Mouse (Mus musculus) forebrain, postnatal 0 days (tissue): ENCODE measurements at regions not wholly inside any gene's neighbourhood (a gene's known extent, or its start where the extent isn't known, plus 50 kb on each side); places are given as distances from the start of the nearest gene placed in this dataset.
A peak's percentile ranks its signal among the peaks of the same experiment; 100 is the strongest.

ENCODE experiments used
- ATAC-seq: fragments of 200-750 bp; cut with Nextera tagmentation; 2 replicates; pipeline ENCODE4 v1.8.0; 2017; ENCODE audit warnings: mild to moderate bottlenecking, moderate library complexity
- DNase-seq: peaks from one replicate; pipeline ENCODE4 v3.0.0-alpha.2; 2015
- H3K27ac ChIP-seq: fragments of 300-500 bp; sonication (generic); 2 replicates; pipeline ENCODE4 v1.5.1; 2014; ENCODE audit warnings: low read depth, mild to moderate bottlenecking, antibody characterized with exemption, low read length, moderate library complexity, mixed read lengths
- H3K27me3 ChIP-seq: fragments of 300-500 bp; sonication (generic); 2 replicates; pipeline ENCODE4 v1.6.1; 2014; ENCODE audit warnings: mild to moderate bottlenecking, low read length, mixed read lengths; ENCODE audit not compliant: insufficient read depth
- H3K36me3 ChIP-seq: fragments of 300-500 bp; sonication (generic); 2 replicates; pipeline ENCODE4 v1.6.1; 2014; ENCODE audit warnings: mild to moderate bottlenecking, moderate library complexity; ENCODE audit not compliant: insufficient read depth
- H3K4me1 ChIP-seq: fragments of 300-500 bp; sonication (generic); 2 replicates; pipeline ENCODE4 v1.6.1; 2014; ENCODE audit warnings: antibody characterized with exemption; ENCODE audit not compliant: insufficient read depth
- H3K4me2 ChIP-seq: fragments of 300-500 bp; sonication (generic); 2 replicates; pipeline ENCODE4 v1.6.1; 2014; ENCODE audit warnings: low read depth, mild to moderate bottlenecking, moderate library complexity
- H3K4me3 ChIP-seq: fragments of 300-500 bp; sonication (generic); 2 replicates; pipeline ENCODE4 v1.5.1; 2014; ENCODE audit warnings: low read depth, low read length, mixed read lengths
- H3K9ac ChIP-seq: fragments of 300-500 bp; sonication (generic); 2 replicates; pipeline ENCODE4 v1.6.1; 2014; ENCODE audit warnings: mild to moderate bottlenecking
- H3K9me3 ChIP-seq: fragments of 300-500 bp; sonication (generic); 2 replicates; pipeline ENCODE4 v1.6.1; 2016; ENCODE audit warnings: low read length
- CTCF ChIP-seq: sonication (generic); IDR thresholded peaks from 2 replicates; pipeline ENCODE4 v1.5.1; 2016; ENCODE audit warnings: antibody characterized with exemption, control low read depth, low read depth
- WGBS: fragments of 180-500 bp; shearing (Covaris S2); extraction: QIAGEN DNeasy Blood & Tissue Kit; methylation state at CpG from one replicate; pipeline ENCODE4 v1.1.7; 2014; 5-methylcytosine and 5-hydroxymethylcytosine counted together

- no peak overlapping the region for H3K4me3 ChIP-seq
- 0 out of 2 replicates have a peak, but pooled peaks cover 5% of the 10 kb centered on the region for H3K4me1 ChIP-seq
- H3K9ac ChIP-seq: no peak overlapping the region
- WGBS: 65% methylated on average over 4 of the region's 4 CpGs
- ATAC-seq (peak; percentile 34; the same call in 1 of the 2 replicates), DNase-seq (peak; percentile 48)
- H3K4me2 ChIP-seq: no peak overlapping the region
- no peaks in the 10 kb centered on the region for H3K9me3 ChIP-seq
- H3K27me3 ChIP-seq: no peaks in the 10 kb centered on the region
- no peaks in the 10 kb centered on the region for H3K36me3 ChIP-seq
- no peak overlapping the region for H3K27ac ChIP-seq
- no peak for TF ChIP-seq CTCF
These were observed 260.9 kb downstream of the Olfm4 start for GRCm38 (mm10) chr14:80244640-80245302.

GRCm38 (mm10) chr14:80247575-80247974, 263.7 kb downstream of the Olfm4 start:
- Histone ChIP-seq H3K4me1 (0 out of 2 replicates have a peak, but pooled peaks cover 5% of the 10 kb centered on the region), H3K27me3 (no peaks in the 10 kb centered on the region), H3K27ac (no peak overlapping the region), H3K4me3 (no peak overlapping the region), H3K4me2 (no peak overlapping the region), H3K9ac (no peak overlapping the region), H3K36me3 (no peaks in the 10 kb centered on the region), H3K9me3 (no peaks in the 10 kb centered on the region)
- ATAC-seq (peak; percentile 63), DNase-seq (peak; percentile 81)
- 48% methylated on average over 2 of the region's 2 CpGs for WGBS
- TF ChIP-seq CTCF: no peak

GRCm38 (mm10) chr14:80249882-80250281, 266.0 kb downstream of the Olfm4 start:
- no peak for TF ChIP-seq CTCF
- DNase-seq: peak; percentile 35
- H3K27ac ChIP-seq: no peak overlapping the region
- 52% methylated on average over 1 of the region's 1 CpGs for WGBS
- no peaks in the 10 kb centered on the region for H3K9me3 ChIP-seq
- no peaks in the 10 kb centered on the region for H3K27me3 ChIP-seq
- no peak overlapping the region for H3K4me3 ChIP-seq
- peak; percentile 64 for ATAC-seq
- H3K36me3 ChIP-seq: no peaks in the 10 kb centered on the region
- H3K4me2 ChIP-seq: no peak overlapping the region
- 0 out of 2 replicates have a peak, but pooled peaks cover 5% of the 10 kb centered on the region for H3K4me1 ChIP-seq
- H3K9ac ChIP-seq: no peak overlapping the region

- H3K27ac ChIP-seq: no peak overlapping the region
- no peaks in the 10 kb centered on the region for H3K4me1 ChIP-seq
- 42% methylated on average over 3 of the region's 3 CpGs for WGBS
- no peak overlapping the region for H3K9ac ChIP-seq
- no peaks in the 10 kb centered on the region for H3K9me3 ChIP-seq
- no peak overlapping the region for H3K4me3 ChIP-seq
- H3K36me3 ChIP-seq: no peaks in the 10 kb centered on the region
- H3K4me2 ChIP-seq: no peak overlapping the region
- ATAC-seq (no peak), DNase-seq (no peak)
- H3K27me3 ChIP-seq: no peaks in the 10 kb centered on the region
- no peak for TF ChIP-seq CTCF
These were observed 273.2 kb downstream of the Olfm4 start for GRCm38 (mm10) chr14:80257086-80257485.

- peak; percentile 55; the same call in 1 of the 2 replicates for ATAC-seq
- DNase-seq: peak; percentile 60
These were observed 279.3 kb downstream of the Olfm4 start for GRCm38 (mm10) chr14:80263173-80263572.

GRCm38 (mm10) chr14:80265081-80265480, 281.2 kb downstream of the Olfm4 start:
- no peaks in the 10 kb centered on the region for H3K27me3 ChIP-seq
- H3K9me3 ChIP-seq: no peaks in the 10 kb centered on the region
- no peak overlapping the region for H3K27ac ChIP-seq
- H3K4me1 ChIP-seq: no peaks in the 10 kb centered on the region; the same call in 1 of the 2 replicates
- DNase-seq (no peak), ATAC-seq (no peak)
- no peak overlapping the region for H3K4me3 ChIP-seq
- H3K4me2 ChIP-seq: no peak overlapping the region
- H3K36me3 ChIP-seq: no peaks in the 10 kb centered on the region
- WGBS: 81% methylated on average over 7 of the region's 7 CpGs
- no peak for TF ChIP-seq CTCF
- no peak overlapping the region for H3K9ac ChIP-seq

More at GRCm38 (mm10) chr14:80263173-80263572, 279.3 kb downstream of the Olfm4 start:
- no peak overlapping the region for H3K4me3 ChIP-seq
- WGBS: 41% methylated on average over 8 of the region's 8 CpGs
- no peaks in the 10 kb centered on the region for H3K4me1 ChIP-seq
- no peaks in the 10 kb centered on the region for H3K27me3 ChIP-seq
- no peak overlapping the region for H3K27ac ChIP-seq
- H3K9ac ChIP-seq: no peak overlapping the region
- H3K9me3 ChIP-seq: no peaks in the 10 kb centered on the region
- no peak overlapping the region for H3K4me2 ChIP-seq
- no peaks in the 10 kb centered on the region for H3K36me3 ChIP-seq
- no peak for TF ChIP-seq CTCF

GRCm38 (mm10) chr14:80269179-80269951, 285.5 kb downstream of the Olfm4 start:
- peak; percentile 97 for TF ChIP-seq CTCF
- no peak overlapping the region for H3K9ac ChIP-seq
- WGBS: 45% methylated on average over 7 of the region's 7 CpGs

More at GRCm38 (mm10) chr14:80269179-80269951, 285.5 kb downstream of the Olfm4 start:
- Histone ChIP-seq H3K9me3 (no peaks in the 10 kb centered on the region), H3K4me2 (no peak overlapping the region), H3K36me3 (no peaks in the 10 kb centered on the region), H3K27ac (no peak overlapping the region), H3K4me3 (no peak overlapping the region), H3K27me3 (no peaks in the 10 kb centered on the region), H3K4me1 (no peaks in the 10 kb centered on the region; the same call in 1 of the 2 replicates)
- DNase-seq (peak; percentile 95), ATAC-seq (peak; percentile 83)
